Mouse (Mus musculus) subcutaneous adipose tissue, adult 2 months (tissue): ENCODE results near the gene Olfr452. TPM values are rescaled to one million over a fixed set of nuclear protein-coding genes. Genes with fewer than 3 reads are reported as not detected.

ENCODE experiments used
- polyA plus RNA-seq: library from polyadenylated mRNA; depleted of rRNA; stranded (reverse); fragments of >200 nt; gene quantifications from 2 replicates; pipeline ENCODE4 v1.2.3, GENCODE M21; 2012; ENCODE audit warnings: low replicate concordance; rRNA removed

Gene Olfr452
- polyA plus RNA-seq, result not detected in 2 replicates

DNA sequence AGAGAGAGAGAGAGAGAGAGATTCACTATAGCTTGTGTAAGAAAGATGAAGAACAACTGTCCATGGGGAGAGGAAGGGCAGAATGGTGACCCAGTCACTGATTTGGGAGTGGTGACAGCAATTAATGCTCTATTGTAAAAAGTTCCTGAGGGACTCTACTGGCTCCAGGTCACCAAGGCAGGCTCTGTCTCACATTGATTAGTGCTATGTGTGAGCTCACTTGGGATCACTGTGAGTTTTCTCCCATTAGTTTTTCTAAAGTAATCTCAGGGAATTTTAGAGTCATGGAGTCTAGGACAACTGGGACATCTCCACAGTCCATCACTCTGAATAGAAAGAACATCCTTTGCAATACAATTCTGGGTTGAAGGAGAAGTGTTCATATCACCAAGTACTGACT is at the start of gene Olfr452:
Gene Olfr452, plus strand, starts transcription at position 301 of the 400 bp plus-strand sequence.

DNA sequence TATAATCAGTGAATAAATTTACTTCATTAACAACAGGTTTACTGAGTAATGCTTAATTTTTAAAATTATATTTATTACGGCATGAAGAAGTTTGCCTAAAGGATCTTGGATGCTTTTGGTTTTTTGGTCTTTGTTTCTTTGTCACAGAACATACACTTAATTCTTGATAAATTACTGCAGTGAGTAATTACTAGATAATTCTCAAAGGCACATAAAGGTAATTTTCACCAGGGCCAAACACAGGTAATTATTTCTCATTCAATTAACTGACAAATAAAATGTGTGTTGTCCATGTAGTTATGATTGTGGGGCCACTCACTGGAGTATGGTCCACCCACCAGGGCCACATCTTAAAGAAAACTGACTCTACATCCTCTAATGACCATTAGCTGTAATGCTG is 45.8 kb upstream of the Olfr452 start, which contains the start of gene Olfr453:
Gene Olfr453, plus strand, starts transcription at position 301 of the 400 bp plus-strand sequence.

DNA sequence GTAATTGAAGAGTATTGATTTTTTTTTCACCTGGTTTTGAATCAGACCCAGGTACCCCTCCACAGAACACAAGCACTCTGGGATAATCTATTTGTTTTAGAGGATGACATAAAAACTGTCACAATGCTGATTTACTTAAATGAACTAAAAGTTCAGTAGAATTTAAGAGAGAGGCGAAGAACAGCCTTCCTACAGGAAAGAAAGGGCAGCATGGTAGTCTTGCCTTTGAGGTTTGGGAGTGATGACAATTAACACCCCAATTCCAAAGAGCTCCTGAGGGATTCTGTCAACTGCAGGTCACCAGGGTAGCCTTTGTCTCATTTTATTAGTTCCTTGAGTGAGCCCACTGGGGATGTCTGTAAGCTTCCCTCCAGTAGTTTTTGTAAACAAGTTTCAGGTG is 28.8 kb upstream of the Olfr452 start, which contains the start of gene Olfr38:
Gene Olfr38, plus strand, starts transcription at position 301 of the 400 bp plus-strand sequence.

DNA sequence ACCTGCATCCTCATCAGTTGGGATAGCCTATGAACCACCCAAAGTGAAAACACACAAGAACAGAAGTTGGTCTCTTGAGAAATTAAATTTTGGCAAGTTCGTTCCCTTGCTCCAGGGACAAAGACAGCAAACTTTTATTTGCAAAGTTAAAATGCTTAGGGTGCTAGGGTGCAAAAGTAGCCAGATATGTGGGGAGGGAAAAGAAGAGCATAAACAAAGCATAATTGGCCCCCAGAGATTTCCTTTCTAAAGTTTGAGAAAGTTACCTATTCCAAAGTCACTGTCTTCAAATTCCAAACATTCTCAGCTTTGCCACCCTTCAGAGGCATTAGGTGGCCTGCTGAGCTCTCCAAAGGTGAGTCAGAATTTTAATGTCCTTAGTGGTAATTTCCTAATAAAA is 26.7 kb downstream of the Olfr452 start, which contains the start of gene Olfr450:
Gene Olfr450, plus strand, starts transcription at position 301 of the 400 bp plus-strand sequence.

DNA sequence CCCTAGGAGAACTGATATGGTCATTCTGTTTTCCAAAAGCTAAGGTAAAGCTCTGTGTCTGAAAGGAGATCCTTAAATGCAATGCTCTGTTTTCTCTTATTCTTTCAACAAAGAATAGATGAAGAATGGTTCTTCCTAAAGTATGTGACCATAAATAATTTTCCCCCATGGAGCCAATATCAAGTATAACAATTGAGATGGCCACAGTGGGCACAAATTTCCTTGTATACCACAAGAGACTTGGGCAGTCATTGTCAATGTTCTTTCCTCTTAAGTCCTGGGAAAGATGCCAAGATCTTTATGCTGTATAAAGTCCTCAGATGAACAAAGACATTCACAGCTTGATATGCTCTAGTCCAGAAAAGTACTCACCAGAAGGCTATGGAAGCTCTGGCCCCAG is 49.2 kb downstream of the Olfr452 start, which contains the start of gene Olfr449:
Gene Olfr449, plus strand, starts transcription at position 301 of the 400 bp plus-strand sequence.

Other genes with a start within 250 kb of the Olfr452 start
- gene Olfr455, start 237.5 kb upstream of the Olfr452 start, polyA plus RNA-seq, result not detected in 2 replicates
- gene Tcaf3, start 187.4 kb upstream of the Olfr452 start, polyA plus RNA-seq, result 0.06 TPM in 1 of 2 replicates, not detected in the other
- 5.7 and 6.4 TPM in 2 replicates for gene Tcaf2, start 139.8 kb upstream of the Olfr452 start, polyA plus RNA-seq
- gene Tcaf1, start 75.0 kb upstream of the Olfr452 start, polyA plus RNA-seq, result 60.2 and 68.9 TPM in 2 replicates
- not detected in 2 replicates for gene Olfr453, start 45.7 kb upstream of the Olfr452 start, polyA plus RNA-seq
- not detected in 2 replicates for gene Olfr38, start 28.7 kb upstream of the Olfr452 start, polyA plus RNA-seq
- not detected in 2 replicates for gene Olfr450, start 26.8 kb downstream of the Olfr452 start, polyA plus RNA-seq
- gene Olfr449, start 49.3 kb downstream of the Olfr452 start, polyA plus RNA-seq, result not detected in 2 replicates
- not detected in 2 replicates for gene Olfr448, start 105.3 kb downstream of the Olfr452 start, polyA plus RNA-seq
- not detected in 2 replicates for gene Olfr447, start 123.8 kb downstream of the Olfr452 start, polyA plus RNA-seq
- not detected in 2 replicates for gene Olfr446, start 136.3 kb downstream of the Olfr452 start, polyA plus RNA-seq
- not detected in 2 replicates for gene Olfr444, start 164.0 kb downstream of the Olfr452 start, polyA plus RNA-seq